Mouse (Mus musculus) c-Kit-positive CD71-negative TER-119-negative erythroid progenitor cells, embryonic 14.5 days (primary cell): ENCODE results near the gene Rxfp2.

Experiments
- DNase-seq: peaks from one replicate; pipeline ENCODE4 v3.0.0-alpha.2; 2013; ENCODE audit warnings: low read depth

Gene Rxfp2

DNA sequence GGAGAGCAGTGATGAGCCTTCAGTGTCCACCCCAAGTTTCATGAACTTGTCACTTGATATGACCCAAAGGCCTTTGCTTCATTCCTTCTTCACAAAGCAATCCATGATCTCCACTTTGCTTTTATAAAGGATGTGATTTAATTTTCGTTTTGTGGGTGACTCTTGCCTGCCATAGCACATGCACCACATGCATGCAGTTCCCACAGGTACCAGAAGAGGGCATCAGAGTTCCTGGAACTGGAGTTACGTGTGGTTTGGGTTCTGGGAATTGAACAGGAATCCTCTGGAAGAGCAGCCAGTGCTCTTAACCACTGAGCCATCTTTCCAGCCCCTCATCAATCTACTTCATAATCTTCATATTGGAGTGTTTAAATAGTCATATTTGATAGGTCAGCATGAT, 26.1 kb downstream of the Rxfp2 start:
- no peak for DNase-seq

DNA sequence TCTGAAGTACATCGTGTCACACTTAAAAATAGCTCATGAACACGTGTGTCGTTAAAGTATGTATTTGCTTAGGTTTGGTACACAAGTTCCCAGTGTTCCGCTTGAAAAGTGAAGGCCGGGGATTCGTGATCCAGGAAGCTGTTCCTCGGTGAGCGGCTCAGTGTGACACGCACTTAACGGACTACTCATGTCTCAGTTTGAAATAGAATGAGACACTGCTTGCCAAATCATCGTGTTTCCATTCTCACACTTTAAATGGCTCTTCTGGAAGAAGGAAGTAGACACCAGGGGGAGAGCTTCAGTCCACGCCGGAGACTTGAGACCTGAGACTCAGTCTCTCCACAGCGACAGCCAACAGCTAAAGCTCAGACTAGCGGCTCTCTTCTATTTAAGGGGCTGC, 28.0 kb downstream of the Rxfp2 start:
- DNase-seq, result no peak

GRCm38 (mm10) chr5:150049946-150050345, 31.5 kb downstream of the Rxfp2 start:
- DNase-seq, result peak; percentile 17

DNA sequence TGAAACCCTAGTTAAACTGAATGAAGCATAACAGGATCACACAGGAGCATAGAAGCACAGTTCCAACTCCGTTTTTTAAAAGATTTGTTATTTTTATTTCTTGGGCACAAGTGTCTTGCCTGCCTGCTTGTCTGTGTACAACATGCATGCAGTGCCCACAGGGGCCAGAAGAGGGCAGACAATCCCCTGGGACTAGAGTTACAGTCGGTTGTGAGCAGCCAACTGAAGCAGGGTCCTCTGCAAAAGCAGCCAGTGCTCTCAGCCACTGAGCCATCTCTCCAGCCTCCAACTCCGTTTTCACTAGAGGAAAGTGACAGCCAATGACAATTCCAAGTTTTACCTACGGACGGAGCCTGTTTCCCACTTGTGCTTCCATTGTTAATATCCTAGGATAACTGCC, 33.4 kb downstream of the Rxfp2 start:
- DNase-seq, result peak; percentile 20

DNA sequence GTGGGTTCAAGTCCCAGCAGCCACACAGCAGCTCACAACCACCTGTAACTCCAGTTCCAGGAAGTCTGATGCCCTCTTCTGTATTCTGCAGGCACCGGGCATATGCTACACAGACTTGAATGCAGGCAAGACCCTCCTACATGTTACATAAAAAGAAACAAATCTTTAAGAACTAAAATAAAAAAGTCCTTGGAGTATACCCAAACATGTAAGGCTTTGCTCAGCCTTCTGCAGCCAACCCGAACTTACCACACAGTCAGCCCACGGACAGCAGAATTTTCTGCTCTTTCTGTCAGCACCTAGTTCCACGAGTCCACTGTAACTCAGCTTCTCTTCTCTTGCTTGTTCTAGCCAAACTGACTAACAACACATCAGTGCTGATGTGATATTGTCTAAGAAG, 34.8 kb downstream of the Rxfp2 start:
- DNase-seq, result no peak

DNA sequence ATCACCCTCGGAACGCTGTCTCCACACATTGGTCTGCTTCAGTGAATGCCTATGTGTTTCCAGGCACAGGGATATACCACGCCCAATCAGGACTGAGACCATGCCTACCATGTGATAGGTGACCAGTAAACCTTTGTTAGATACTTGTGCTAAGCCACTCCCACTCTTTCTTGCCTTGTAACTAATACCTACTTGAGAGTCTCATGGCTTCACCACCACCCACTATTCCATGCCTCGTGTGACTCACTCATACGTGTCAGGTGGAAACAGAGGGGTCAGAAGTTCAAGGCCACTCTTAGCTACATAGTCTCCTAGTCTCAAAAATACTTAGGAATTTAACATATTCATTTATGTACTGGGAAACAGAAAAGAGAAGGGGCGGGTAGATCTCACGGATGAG, 35.5 kb downstream of the Rxfp2 start:
- no peak for DNase-seq

- DNase-seq, result no peak
Measured at GRCm38 (mm10) chr5:150055322-150055721, 36.8 kb downstream of the Rxfp2 start.

DNA sequence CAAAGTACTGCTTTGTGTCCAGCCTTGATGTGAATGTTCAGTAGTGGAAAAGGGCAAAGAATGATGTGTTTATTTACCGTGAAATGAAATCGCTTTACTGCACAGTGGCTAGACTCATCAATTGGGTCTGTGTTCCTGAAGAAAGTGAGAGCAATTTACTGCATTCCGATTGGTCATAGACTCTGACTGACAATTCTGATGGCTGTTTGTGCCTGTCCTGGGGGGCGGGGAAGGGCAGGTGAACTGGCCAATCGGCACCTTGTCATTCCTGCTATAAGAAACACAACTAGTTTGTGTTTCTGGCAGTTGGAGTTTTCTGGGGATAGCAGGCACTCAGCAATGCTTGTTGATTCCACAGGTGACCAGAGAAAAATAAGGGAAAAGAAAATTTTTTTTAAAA, 37.6 kb downstream of the Rxfp2 start:
- DNase-seq, result no peak

- no peak for DNase-seq
Measured at GRCm38 (mm10) chr5:150058845-150059244, 40.4 kb downstream of the Rxfp2 start.

- DNase-seq, result no peak
Measured at GRCm38 (mm10) chr5:150059466-150059865, 41.0 kb downstream of the Rxfp2 start.

GRCm38 (mm10) chr5:150061086-150061485, 42.6 kb downstream of the Rxfp2 start:
- DNase-seq, result no peak

DNA sequence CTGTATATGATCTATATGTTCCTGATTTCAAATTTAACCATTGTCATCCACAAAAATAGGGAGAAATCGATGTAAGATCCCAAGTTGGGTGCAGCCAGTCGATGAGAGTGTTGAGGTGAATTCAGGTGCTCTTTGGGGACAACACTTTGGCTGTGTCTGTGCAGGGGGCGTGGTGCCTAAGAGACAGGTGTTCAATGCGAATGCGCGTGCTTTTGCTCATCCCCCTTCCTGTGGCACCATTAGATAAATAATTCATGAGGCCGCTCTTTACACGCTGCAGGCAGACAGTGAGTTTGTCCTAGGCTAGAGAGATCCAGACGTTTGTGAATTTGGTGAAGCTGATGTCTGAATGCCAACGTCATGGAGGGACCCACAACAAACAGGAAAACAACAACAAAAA, 45.8 kb downstream of the Rxfp2 start:
- no peak for DNase-seq

GRCm38 (mm10) chr5:150070086-150070485, 51.6 kb downstream of the Rxfp2 start:
- DNase-seq, result no peak

- DNase-seq, result no peak
Measured at GRCm38 (mm10) chr5:150071738-150072137, 53.3 kb downstream of the Rxfp2 start.

DNA sequence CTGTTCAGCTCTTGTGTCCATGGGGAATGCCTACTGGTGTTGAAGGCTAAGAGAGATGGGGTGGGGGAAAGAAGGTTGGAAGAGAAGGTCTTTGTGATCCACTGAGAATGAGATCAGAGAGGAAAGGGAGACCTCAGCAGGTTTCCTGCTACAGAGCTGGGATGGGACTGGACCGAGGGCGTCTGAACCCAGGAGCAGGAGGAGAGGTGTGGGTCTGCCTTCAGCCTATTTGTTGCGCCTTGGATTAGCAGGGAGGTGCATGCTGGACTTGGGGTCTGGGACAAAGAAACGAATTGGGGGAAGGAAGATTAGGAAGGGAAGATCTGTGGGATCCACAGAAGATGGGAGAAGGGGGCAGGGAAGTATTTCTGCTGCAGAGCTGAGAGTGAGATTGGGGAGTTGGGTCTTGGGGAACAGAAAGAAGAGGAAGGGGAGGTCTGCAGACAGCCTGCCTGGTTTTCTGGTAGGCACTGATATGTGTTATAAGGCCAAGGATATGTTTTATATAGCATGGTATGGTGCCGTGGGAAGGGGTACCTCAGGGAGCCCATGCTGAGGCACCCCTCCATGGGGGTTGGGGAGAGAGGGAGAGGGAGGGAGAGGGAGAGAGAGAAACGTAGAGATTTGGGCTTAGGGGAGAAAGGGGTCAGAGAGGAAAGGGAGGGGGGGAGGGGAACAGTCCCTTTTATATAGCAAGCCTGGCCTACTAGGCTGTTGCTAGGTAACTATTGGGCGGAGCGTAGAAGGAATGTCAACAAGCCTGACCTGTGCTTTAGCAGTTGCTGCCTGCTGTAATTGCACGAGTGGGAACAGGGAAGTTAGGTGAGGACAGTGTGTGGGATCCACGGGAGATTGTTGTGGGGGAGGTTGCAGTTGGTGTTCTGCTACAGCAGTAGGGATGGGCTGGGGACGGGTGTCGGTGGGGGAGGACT, 61.7 kb downstream of the Rxfp2 start:
- no peak for DNase-seq

GRCm38 (mm10) chr5:150082696-150083095, 64.2 kb downstream of the Rxfp2 start:
- DNase-seq, result no peak

GRCm38 (mm10) chr5:150083190-150083589, 64.7 kb downstream of the Rxfp2 start:
- DNase-seq, result no peak

DNA sequence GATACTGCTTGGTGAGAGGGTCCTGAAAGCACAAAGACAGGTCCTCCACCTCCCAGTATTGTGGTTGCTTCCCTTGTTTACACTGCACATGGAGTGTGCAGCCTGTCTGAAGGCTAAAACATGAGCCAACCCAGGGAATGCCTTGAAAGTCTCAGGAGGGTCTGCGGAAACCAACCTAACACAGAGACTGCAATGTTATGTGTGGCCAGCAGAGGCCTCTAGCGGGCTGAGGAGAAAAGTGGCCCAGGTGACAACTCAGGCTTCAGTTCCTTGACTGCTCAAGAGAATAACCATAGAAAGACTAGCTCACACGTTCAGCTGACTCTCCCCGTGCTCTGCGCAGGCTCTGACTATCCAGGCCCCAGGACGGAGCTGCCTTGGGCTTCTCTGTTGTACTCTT, 79.1 kb downstream of the Rxfp2 start:
- no peak for DNase-seq

DNA sequence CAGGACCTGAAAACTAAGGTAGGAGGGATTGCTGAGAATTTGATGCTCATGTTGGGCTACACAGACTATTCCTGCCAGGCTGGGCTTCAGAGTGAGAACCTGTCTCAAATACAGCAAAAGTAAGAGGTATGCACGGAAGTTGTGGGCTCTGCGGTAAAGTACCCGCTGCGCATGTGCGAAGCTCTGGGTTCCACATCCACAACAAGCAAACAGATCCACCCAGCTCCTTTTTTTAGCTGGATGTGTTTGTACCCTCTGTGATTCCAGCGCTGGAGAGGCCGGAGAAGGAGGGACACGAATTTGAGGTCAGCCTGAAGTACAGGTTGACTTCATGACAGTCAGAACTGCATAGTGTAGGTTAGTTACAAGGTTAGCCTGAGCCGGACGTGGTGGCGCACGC, 80.3 kb downstream of the Rxfp2 start:
- DNase-seq, result no peak

DNA sequence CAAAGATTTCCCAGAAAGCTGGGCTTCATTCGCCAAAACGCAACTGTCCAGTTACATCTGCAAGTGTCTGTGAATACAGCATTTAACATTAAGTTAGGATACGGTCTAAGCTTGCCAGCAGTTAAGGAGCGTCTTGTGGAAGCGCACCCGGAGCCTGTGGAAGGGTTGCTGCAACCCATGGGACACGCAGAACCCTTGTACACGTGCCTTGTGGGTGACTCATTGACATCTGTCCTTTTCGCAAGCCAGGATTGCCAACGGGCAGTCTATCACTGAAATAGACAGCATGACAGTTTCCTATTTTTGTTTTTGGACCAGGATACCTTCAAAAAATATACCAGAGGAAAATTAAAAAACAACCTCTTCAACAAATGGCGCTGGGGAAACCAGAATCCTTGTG, 83.3 kb downstream of the Rxfp2 start:
- DNase-seq, result no peak

DNA sequence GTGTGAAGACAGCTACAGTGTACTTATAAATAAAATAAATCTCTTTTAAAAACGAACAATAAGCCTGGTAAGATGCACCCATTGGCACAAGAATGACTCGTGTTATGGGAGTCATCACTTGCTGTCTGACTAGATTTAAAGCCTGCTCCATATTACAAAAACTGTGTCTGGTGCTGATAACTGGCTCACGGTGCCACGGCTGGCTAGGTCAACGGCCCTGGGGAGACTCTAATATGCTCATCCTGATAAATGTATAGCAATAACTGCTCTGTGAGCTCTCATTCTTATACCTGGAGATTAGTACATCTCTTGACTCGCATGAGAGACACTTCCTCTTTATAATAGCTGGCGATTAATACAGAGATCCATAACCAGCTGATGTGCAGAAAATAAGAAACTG, 87.9 kb downstream of the Rxfp2 start:
- no peak for DNase-seq

DNA sequence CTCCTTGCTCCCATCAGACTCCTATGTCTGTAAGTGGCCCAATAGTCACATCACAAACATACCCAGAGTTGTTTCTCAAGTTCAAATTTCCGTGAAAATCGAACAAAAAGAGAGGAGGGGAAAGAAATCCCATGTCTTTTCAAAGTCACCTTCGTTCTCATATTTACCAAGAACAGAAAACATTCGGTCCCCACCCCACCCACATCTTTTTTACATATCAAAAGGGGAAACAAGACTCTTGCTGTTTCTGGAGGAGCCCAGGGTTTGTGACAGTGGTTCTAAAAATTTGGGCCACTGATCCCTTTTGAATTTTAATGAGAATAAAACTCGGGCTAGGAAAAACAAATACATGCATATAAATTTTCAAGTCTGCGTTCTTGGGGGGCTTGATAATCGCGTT, 92.8 kb downstream of the Rxfp2 start:
- no peak for DNase-seq

- no peak for DNase-seq
Measured at GRCm38 (mm10) chr5:150114007-150114406, 95.5 kb downstream of the Rxfp2 start.

GRCm38 (mm10) chr5:150114778-150115177, 96.3 kb downstream of the Rxfp2 start:
- DNase-seq, result no peak
